Mouse (Mus musculus): ENCODE data around the gene Sdf2.

DNA sequence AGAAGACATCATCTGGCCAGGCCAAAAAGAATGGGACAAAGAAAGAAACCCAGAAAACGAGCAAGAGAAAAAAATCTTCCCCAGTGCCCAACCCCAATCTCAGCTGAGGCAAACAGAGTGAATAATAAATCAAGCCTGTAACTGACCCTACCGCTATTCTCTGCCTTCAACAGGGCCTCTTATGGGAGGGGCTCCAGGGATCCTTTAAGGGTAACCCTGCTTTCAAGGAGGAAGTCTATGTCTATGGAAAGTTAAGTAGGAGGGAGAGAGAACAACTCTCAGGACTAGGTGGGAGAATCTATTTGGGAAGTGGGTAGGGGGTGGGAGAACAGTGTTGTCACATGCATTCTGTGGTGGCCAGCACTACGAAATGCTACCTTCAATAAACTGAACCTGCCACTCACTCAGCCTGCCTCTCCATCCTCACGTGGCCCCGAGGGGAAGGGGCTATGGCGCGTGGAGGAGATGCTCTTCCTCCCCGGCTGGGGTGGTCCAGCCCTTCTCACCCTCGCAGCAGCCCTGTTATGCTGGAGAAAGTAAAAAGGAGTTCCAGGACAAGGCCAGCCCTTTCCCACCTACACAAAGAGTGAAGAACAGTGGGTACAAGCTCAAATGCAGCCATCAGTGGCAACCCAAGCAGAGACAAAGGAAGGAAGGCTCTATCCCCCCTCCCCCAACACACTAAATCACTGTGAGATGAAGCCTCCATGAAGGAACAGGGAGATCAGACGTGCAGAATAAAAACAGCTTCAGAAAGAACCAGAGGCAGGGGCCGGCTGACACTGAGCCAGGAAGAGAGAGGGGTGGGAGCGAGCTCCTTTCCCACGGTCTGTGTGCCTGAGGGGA lies 40.0 kb upstream of the Sdf2 start:
- TF ChIP-seq CTCF (IDR thresholded peaks at IDR 0.05; ENCODE audit: extremely low read depth, insufficient read length, insufficient replicate concordance, low read depth, low read length) (no peak), POLR2A (IDR thresholded peaks at IDR 0.05; ENCODE audit: low read depth, low read length) (no peak)
